In the genomic region with DNA sequence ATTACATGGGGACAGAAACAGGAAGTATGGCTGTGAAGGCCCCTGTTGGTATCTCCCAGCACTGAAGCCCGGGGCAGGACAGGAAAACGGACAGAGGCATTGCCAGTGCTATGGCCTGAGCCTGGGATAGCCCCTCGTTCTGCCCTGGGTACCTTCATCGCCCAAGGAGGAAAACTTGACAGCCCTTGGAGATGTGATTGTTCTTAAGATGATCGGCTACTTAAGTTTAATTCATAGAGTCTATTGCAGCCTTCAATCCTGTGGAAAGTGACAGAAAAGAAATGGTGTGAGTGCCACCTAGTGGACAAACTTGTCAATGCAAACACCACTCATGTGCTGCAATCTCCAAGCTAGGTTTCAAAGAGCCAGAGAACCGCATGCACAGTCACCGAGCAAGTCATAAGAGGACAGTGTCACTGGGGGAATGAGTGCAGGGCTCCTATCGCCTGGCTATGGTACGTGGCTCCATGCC, we compare ENCODE assay signal across 8 mouse cellular contexts.
DNase-seq lines count a peak whose midpoint lies in the region; ATAC-seq and TF ChIP-seq lines count a peak whose summit lies in the region.

No protein-coding gene starts in this region.

- H3K79me2 ChIP-seq in heart, adult 2 months (replicated peaks; ENCODE audit: control insufficient read depth, insufficient read depth, low read length) = no peaks in the 10 kb centered on the region

- TF ChIP-seq EP300 in heart, adult 2 months (IDR thresholded peaks at IDR 0.05; ENCODE audit: insufficient read depth, low read depth, low read length) = 0 out of 2 replicates have a peak, but pooled peaks have one; percentile 42

- TF ChIP-seq CTCF in heart, adult 2 months (IDR thresholded peaks at IDR 0.05) = peak; percentile 91

- H3K27ac ChIP-seq in heart, adult 2 months = no peak overlapping the region
- no peak overlapping the region for H3K27ac ChIP-seq in heart, embryonic 11.5 days (ENCODE audit: low read depth, low read length)
- H3K27ac ChIP-seq in intestine, embryonic 15.5 days = no peak overlapping the region
- H3K27ac ChIP-seq in midbrain, embryonic 10.5 days (replicated peaks) = no peak overlapping the region

- no peaks in the 10 kb centered on the region for H3K27me3 ChIP-seq in heart, adult 2 months (ENCODE audit: control insufficient read depth, insufficient read depth, low read length)
- H3K27me3 ChIP-seq in heart, embryonic 11.5 days (ENCODE audit: control insufficient read depth, insufficient read depth, low read length) = no peaks in the 10 kb centered on the region
- no peaks in the 10 kb centered on the region for H3K27me3 ChIP-seq in intestine, embryonic 15.5 days (replicated peaks)
- H3K27me3 ChIP-seq in midbrain, embryonic 10.5 days (ENCODE audit: low read depth, poor library complexity, severe bottlenecking) = peaks cover 16% of the 10 kb centered on the region; the same call in 1 of the 2 replicates

- no peak for ATAC-seq in heart, embryonic 11.5 days (replicated peaks; ENCODE audit: insufficient number of reproducible peaks, low FRiP score, low TSS enrichment)
- peak; percentile 57; the same call in 1 of the 2 replicates for ATAC-seq in intestine, embryonic 15.5 days

- TF ChIP-seq POLR2A in heart, adult 2 months (IDR thresholded peaks at IDR 0.05; ENCODE audit: insufficient read depth, low read depth, low read length) = no peak

- no peak overlapping the region for H3K4me2 ChIP-seq in heart, embryonic 11.5 days
- H3K4me2 ChIP-seq in intestine, embryonic 15.5 days (replicated peaks) = no peak overlapping the region

- DNase-seq in heart, adult 2 months = peak; percentile 67 to 68
- DNase-seq in cerebellum, postnatal 10 days = peak; percentile 87 to 91
- peak; percentile 73 to 86 for DNase-seq in frontal cortex, postnatal 25 days (ENCODE audit: low spot score in 2 of 2)
- peak; percentile 57 to 76 for DNase-seq in left cerebral cortex, adult 8-10 months (ENCODE audit: low spot score in 2 of 2)
- DNase-seq in midbrain, embryonic 10.5 days (ENCODE audit: low spot score) = peak; percentile 75
- DNase-seq in right cerebral cortex, postnatal 25 days = peak; percentile 73

- H3K36me3 ChIP-seq in heart, adult 2 months (ENCODE audit: control insufficient read depth, insufficient read depth, low read length) = no peaks in the 10 kb centered on the region
- no peaks in the 10 kb centered on the region for H3K36me3 ChIP-seq in heart, embryonic 11.5 days (ENCODE audit: control insufficient read depth, insufficient read depth, low read length)
- H3K36me3 ChIP-seq in intestine, embryonic 15.5 days = no peaks in the 10 kb centered on the region
- no peaks in the 10 kb centered on the region for H3K36me3 ChIP-seq in midbrain, embryonic 10.5 days

- H3K9ac ChIP-seq in heart, adult 2 months (ENCODE audit: low read depth, low read length) = no peak overlapping the region
- no peak overlapping the region for H3K9ac ChIP-seq in heart, embryonic 11.5 days (ENCODE audit: low read depth, low read length)
- no peak overlapping the region for H3K9ac ChIP-seq in intestine, embryonic 15.5 days

- 21% methylated on average over 9 of the region's 9 CpGs for WGBS in heart, adult 2 months
- 20% methylated on average over 9 of the region's 9 CpGs for WGBS in heart, embryonic 11.5 days (ENCODE audit: insufficient replicate concordance)
- 27% methylated on average over 9 of the region's 9 CpGs for WGBS in intestine, embryonic 15.5 days
- 29% methylated on average over 9 of the region's 9 CpGs for WGBS in midbrain, embryonic 10.5 days

- H3K4me1 ChIP-seq in heart, adult 2 months (ENCODE audit: control insufficient read depth, insufficient read depth, low read length) = no peaks in the 10 kb centered on the region
- peaks cover 8% of the 10 kb centered on the region; the same call in 1 of the 2 replicates for H3K4me1 ChIP-seq in heart, embryonic 11.5 days (ENCODE audit: control insufficient read depth, insufficient read depth, low read length)
- 0 out of 2 replicates have a peak, but pooled peaks cover 2% of the 10 kb centered on the region for H3K4me1 ChIP-seq in intestine, embryonic 15.5 days (replicated peaks)
- peaks cover 18% of the 10 kb centered on the region for H3K4me1 ChIP-seq in midbrain, embryonic 10.5 days

- intact Hi-C loops in heart, adult 2 months (cut with DNase I) = loop anchor here (1.0 kb wide), 1 partner anchor 90 kb away; no protein-coding TSS in a partner anchor

- H3K9me3 ChIP-seq in heart, embryonic 11.5 days (replicated peaks; ENCODE audit: control insufficient read depth, low read length) = no peaks in the 10 kb centered on the region
- H3K9me3 ChIP-seq in intestine, embryonic 15.5 days = no peaks in the 10 kb centered on the region
- no peaks in the 10 kb centered on the region for H3K9me3 ChIP-seq in midbrain, embryonic 10.5 days (replicated peaks)

- no peak overlapping the region for H3K4me3 ChIP-seq in heart, adult 2 months
- no peak overlapping the region for H3K4me3 ChIP-seq in heart, embryonic 11.5 days (ENCODE audit: low read depth, low read length)
- no peak overlapping the region for H3K4me3 ChIP-seq in intestine, embryonic 15.5 days (replicated peaks)
- H3K4me3 ChIP-seq in midbrain, embryonic 10.5 days = no peak overlapping the region
